Mouse (Mus musculus): Measurements from ENCODE around the gene Specc1.

Gene Specc1

GRCm38 (mm10) chr11:62248401-62249244 lies 292.1 kb downstream of the Specc1 start, which contains the start of gene Adora2b:
Adora2b (plus strand) TSS chr11:62248984.
- peak; percentile 94 for DNase-seq (ENCODE audit: low spot score)

GRCm38 (mm10) chr11:62249266-62250037 lies 292.9 kb downstream of the Specc1 start:
- DNase-seq (ENCODE audit: low spot score) = no peak

GRCm38 (mm10) chr11:62251047-62251446 lies 294.5 kb downstream of the Specc1 start:
- DNase-seq (ENCODE audit: low spot score) = no peak

GRCm38 (mm10) chr11:62253380-62253779 lies 296.8 kb downstream of the Specc1 start:
- DNase-seq (ENCODE audit: low spot score) = no peak

GRCm38 (mm10) chr11:62259214-62259613 lies 302.7 kb downstream of the Specc1 start:
- DNase-seq (ENCODE audit: low spot score) = no peak

GRCm38 (mm10) chr11:62263599-62263998 lies 307.0 kb downstream of the Specc1 start:
- DNase-seq (ENCODE audit: low spot score) = no peak

GRCm38 (mm10) chr11:62264018-62264417 lies 307.5 kb downstream of the Specc1 start:
- DNase-seq (ENCODE audit: low spot score) = no peak

- DNase-seq (ENCODE audit: low spot score) = no peak
Observed at GRCm38 (mm10) chr11:62265642-62266041, 309.1 kb downstream of the Specc1 start.

- peak; percentile 52 for DNase-seq (ENCODE audit: low spot score)
Observed at GRCm38 (mm10) chr11:62266466-62267214, 310.1 kb downstream of the Specc1 start.

- no peak for DNase-seq (ENCODE audit: low spot score)
Observed at GRCm38 (mm10) chr11:62268381-62268780, 311.8 kb downstream of the Specc1 start.

- DNase-seq (ENCODE audit: low spot score) = no peak
Observed at GRCm38 (mm10) chr11:62269097-62269496, 312.5 kb downstream of the Specc1 start.

GRCm38 (mm10) chr11:62270851-62271250 lies 314.3 kb downstream of the Specc1 start:
- DNase-seq (ENCODE audit: low spot score) = no peak
